Mouse (Mus musculus): ENCODE results near the gene Pax3. TPM values are rescaled to one million over a fixed set of nuclear protein-coding genes. Genes with fewer than 3 reads are reported as not detected.

Gene Pax3
- polyA plus RNA-seq, 1 experiment from 2014 or later: 23.6 TPM

GRCm38 (mm10) chr1:78215749-78216508 lies 19.0 kb upstream of the Pax3 start:
- H3K4me2 ChIP-seq (ENCODE audit: low read length): peak overlapping the region; percentile 89
- WGBS: under 1% methylated on average over 36 of the region's 36 CpGs
- no peak overlapping the region for H3K27ac ChIP-seq (replicated peaks; ENCODE audit: low read depth, low read length)
- peaks cover 20% of the 10 kb centered on the region for H3K4me1 ChIP-seq (ENCODE audit: control insufficient read depth, insufficient read depth, low read length)
- H3K9me3 ChIP-seq (ENCODE audit: control insufficient read depth, low read length): no peaks in the 10 kb centered on the region
- H3K9ac ChIP-seq (replicated peaks; ENCODE audit: low read length): peak overlapping the region; percentile 57
- no peaks in the 10 kb centered on the region for H3K36me3 ChIP-seq (ENCODE audit: control insufficient read depth, insufficient read depth, low read length)
- ATAC-seq (ENCODE audit: low FRiP score, low TSS enrichment): peak; percentile 63; the same call in 1 of the 2 replicates
- DNase-seq: peak; percentile 82
- peaks cover 72% of the 10 kb centered on the region for H3K27me3 ChIP-seq (ENCODE audit: control insufficient read depth, insufficient read depth, low read length)
- peak overlapping the region; percentile 61 for H3K4me3 ChIP-seq (replicated peaks; ENCODE audit: low read depth, low read length)

- Histone ChIP-seq H3K27ac (replicated peaks; ENCODE audit: low read depth, low read length) (no peak overlapping the region), H3K9ac (replicated peaks; ENCODE audit: low read length) (no peak overlapping the region), H3K27me3 (ENCODE audit: control insufficient read depth, insufficient read depth, low read length) (peaks cover 89% of the 10 kb centered on the region), H3K4me2 (ENCODE audit: low read length) (no peak overlapping the region), H3K9me3 (ENCODE audit: control insufficient read depth, low read length) (no peaks in the 10 kb centered on the region), H3K4me1 (ENCODE audit: control insufficient read depth, insufficient read depth, low read length) (peaks cover 5% of the 10 kb centered on the region; the same call in 1 of the 2 replicates), H3K4me3 (replicated peaks; ENCODE audit: low read depth, low read length) (no peak overlapping the region), H3K36me3 (ENCODE audit: control insufficient read depth, insufficient read depth, low read length) (no peaks in the 10 kb centered on the region)
- peak; percentile 41 for DNase-seq
- 1% methylated on average over 5 of the region's 5 CpGs for WGBS
- no peak for ATAC-seq (ENCODE audit: low FRiP score, low TSS enrichment)
Measured at GRCm38 (mm10) chr1:78211041-78211440, 14.1 kb upstream of the Pax3 start.

GRCm38 (mm10) chr1:78210568-78210967 lies 13.6 kb upstream of the Pax3 start:
- DNase-seq (peak; percentile 37), ATAC-seq (ENCODE audit: low FRiP score, low TSS enrichment) (no peak)
- Histone ChIP-seq H3K27me3 (ENCODE audit: control insufficient read depth, insufficient read depth, low read length) (peaks cover 89% of the 10 kb centered on the region), H3K4me3 (replicated peaks; ENCODE audit: low read depth, low read length) (no peak overlapping the region), H3K9me3 (ENCODE audit: control insufficient read depth, low read length) (no peaks in the 10 kb centered on the region), H3K4me2 (ENCODE audit: low read length) (no peak overlapping the region), H3K36me3 (ENCODE audit: control insufficient read depth, insufficient read depth, low read length) (no peaks in the 10 kb centered on the region), H3K27ac (replicated peaks; ENCODE audit: low read depth, low read length) (no peak overlapping the region), H3K4me1 (ENCODE audit: control insufficient read depth, insufficient read depth, low read length) (peaks cover under 1% of the 10 kb centered on the region; the same call in 1 of the 2 replicates), H3K9ac (replicated peaks; ENCODE audit: low read length) (no peak overlapping the region)
- WGBS: 2% methylated on average over 15 of the region's 15 CpGs

- H3K4me1 ChIP-seq (ENCODE audit: control insufficient read depth, insufficient read depth, low read length): peaks cover 5% of the 10 kb centered on the region; the same call in 1 of the 2 replicates
- no peak overlapping the region for H3K4me2 ChIP-seq (ENCODE audit: low read length)
- H3K27ac ChIP-seq (replicated peaks; ENCODE audit: low read depth, low read length): no peak overlapping the region
- no peaks in the 10 kb centered on the region for H3K9me3 ChIP-seq (ENCODE audit: control insufficient read depth, low read length)
- peaks cover 94% of the 10 kb centered on the region for H3K27me3 ChIP-seq (ENCODE audit: control insufficient read depth, insufficient read depth, low read length)
- DNase-seq (no peak), ATAC-seq (ENCODE audit: low FRiP score, low TSS enrichment) (no peak)
- WGBS: 26% methylated on average over 9 of the region's 9 CpGs
- no peak overlapping the region for H3K4me3 ChIP-seq (replicated peaks; ENCODE audit: low read depth, low read length)
- no peaks in the 10 kb centered on the region for H3K36me3 ChIP-seq (ENCODE audit: control insufficient read depth, insufficient read depth, low read length)
- H3K9ac ChIP-seq (replicated peaks; ENCODE audit: low read length): no peak overlapping the region
Measured at GRCm38 (mm10) chr1:78208281-78208814, 11.4 kb upstream of the Pax3 start.

GRCm38 (mm10) chr1:78204341-78204740 lies 7.4 kb upstream of the Pax3 start:
- Histone ChIP-seq H3K36me3 (ENCODE audit: control insufficient read depth, insufficient read depth, low read length) (no peaks in the 10 kb centered on the region), H3K4me2 (ENCODE audit: low read length) (peak overlapping the region; percentile 57), H3K27me3 (ENCODE audit: control insufficient read depth, insufficient read depth, low read length) (peaks cover 69% of the 10 kb centered on the region), H3K4me3 (replicated peaks; ENCODE audit: low read depth, low read length) (peak overlapping the region; percentile 23; the same call in 1 of the 2 replicates), H3K27ac (replicated peaks; ENCODE audit: low read depth, low read length) (no peak overlapping the region), H3K9ac (replicated peaks; ENCODE audit: low read length) (no peak overlapping the region), H3K4me1 (ENCODE audit: control insufficient read depth, insufficient read depth, low read length) (peaks cover 8% of the 10 kb centered on the region; the same call in 1 of the 2 replicates), H3K9me3 (ENCODE audit: control insufficient read depth, low read length) (no peaks in the 10 kb centered on the region)
- DNase-seq: peak; percentile 28
- no peak for ATAC-seq (ENCODE audit: low FRiP score, low TSS enrichment)
- whole genome bisulfite sequencing: 41% methylated on average over 4 of the region's 4 CpGs

GRCm38 (mm10) chr1:78203622-78204211 lies 6.8 kb upstream of the Pax3 start:
- 1% methylated on average over 33 of the region's 33 CpGs for WGBS
- Histone ChIP-seq H3K4me1 (ENCODE audit: control insufficient read depth, insufficient read depth, low read length) (peaks cover 8% of the 10 kb centered on the region; the same call in 1 of the 2 replicates), H3K36me3 (ENCODE audit: control insufficient read depth, insufficient read depth, low read length) (no peaks in the 10 kb centered on the region), H3K9me3 (ENCODE audit: control insufficient read depth, low read length) (no peaks in the 10 kb centered on the region), H3K4me2 (ENCODE audit: low read length) (peak overlapping the region; percentile 57), H3K9ac (replicated peaks; ENCODE audit: low read length) (peak overlapping the region; percentile 29; the same call in 1 of the 2 replicates), H3K27me3 (ENCODE audit: control insufficient read depth, insufficient read depth, low read length) (peaks cover 68% of the 10 kb centered on the region), H3K27ac (replicated peaks; ENCODE audit: low read depth, low read length) (no peak overlapping the region), H3K4me3 (replicated peaks; ENCODE audit: low read depth, low read length) (peak overlapping the region; percentile 23)
- ATAC-seq (ENCODE audit: low FRiP score, low TSS enrichment) (peak; percentile 44; the same call in 1 of the 2 replicates), DNase-seq (peak; percentile 76)

- 2% methylated on average over 14 of the region's 14 CpGs for WGBS
- peak; percentile 49; the same call in 1 of the 2 replicates for ATAC-seq (ENCODE audit: low FRiP score, low TSS enrichment)
Measured at GRCm38 (mm10) chr1:78203086-78203614, 6.2 kb upstream of the Pax3 start.

GRCm38 (mm10) chr1:78202466-78203085 lies 5.6 kb upstream of the Pax3 start:
- H3K27me3 ChIP-seq (ENCODE audit: control insufficient read depth, insufficient read depth, low read length): peaks cover 66% of the 10 kb centered on the region
- H3K9me3 ChIP-seq (ENCODE audit: control insufficient read depth, low read length): no peaks in the 10 kb centered on the region
- peak overlapping the region; percentile 57 for H3K4me2 ChIP-seq (ENCODE audit: low read length)
- H3K4me1 ChIP-seq (ENCODE audit: control insufficient read depth, insufficient read depth, low read length): peaks cover 8% of the 10 kb centered on the region; the same call in 1 of the 2 replicates
- no peaks in the 10 kb centered on the region for H3K36me3 ChIP-seq (ENCODE audit: control insufficient read depth, insufficient read depth, low read length)
- H3K9ac ChIP-seq (replicated peaks; ENCODE audit: low read length): 0 out of 2 replicates have a peak overlapping the region, but pooled peaks have one; percentile 29
- 3% methylated on average over 23 of the region's 23 CpGs for WGBS
- ATAC-seq (ENCODE audit: low FRiP score, low TSS enrichment): no peak
- H3K27ac ChIP-seq (replicated peaks; ENCODE audit: low read depth, low read length): no peak overlapping the region
- DNase-seq: peak; percentile 62
- H3K4me3 ChIP-seq (replicated peaks; ENCODE audit: low read depth, low read length): peak overlapping the region; percentile 23

More at GRCm38 (mm10) chr1:78203086-78203614, 6.2 kb upstream of the Pax3 start:
- Histone ChIP-seq H3K4me3 (replicated peaks; ENCODE audit: low read depth, low read length) (peak overlapping the region; percentile 23), H3K27ac (replicated peaks; ENCODE audit: low read depth, low read length) (no peak overlapping the region), H3K4me1 (ENCODE audit: control insufficient read depth, insufficient read depth, low read length) (peaks cover 8% of the 10 kb centered on the region; the same call in 1 of the 2 replicates), H3K36me3 (ENCODE audit: control insufficient read depth, insufficient read depth, low read length) (no peaks in the 10 kb centered on the region), H3K9me3 (ENCODE audit: control insufficient read depth, low read length) (no peaks in the 10 kb centered on the region), H3K27me3 (ENCODE audit: control insufficient read depth, insufficient read depth, low read length) (peaks cover 67% of the 10 kb centered on the region), H3K4me2 (ENCODE audit: low read length) (peak overlapping the region; percentile 57), H3K9ac (replicated peaks; ENCODE audit: low read length) (peak overlapping the region; percentile 29; the same call in 1 of the 2 replicates)
- peak; percentile 40 for DNase-seq
